Mouse (Mus musculus) forelimb bud, embryonic 11.5 days (tissue): ENCODE measurements around the gene Arpc3.
"Not testable (repeated sequence)": the region's sequence is repeated elsewhere in the genome, so short reads cannot be mapped to it uniquely, and the experiment has no call there.

Experiments used
- DNase-seq: peaks from one replicate; pipeline ENCODE4 v3.0.0-alpha.2; 2012; ENCODE audit warnings: low read depth, low spot score

The Arpc3 gene

DNA sequence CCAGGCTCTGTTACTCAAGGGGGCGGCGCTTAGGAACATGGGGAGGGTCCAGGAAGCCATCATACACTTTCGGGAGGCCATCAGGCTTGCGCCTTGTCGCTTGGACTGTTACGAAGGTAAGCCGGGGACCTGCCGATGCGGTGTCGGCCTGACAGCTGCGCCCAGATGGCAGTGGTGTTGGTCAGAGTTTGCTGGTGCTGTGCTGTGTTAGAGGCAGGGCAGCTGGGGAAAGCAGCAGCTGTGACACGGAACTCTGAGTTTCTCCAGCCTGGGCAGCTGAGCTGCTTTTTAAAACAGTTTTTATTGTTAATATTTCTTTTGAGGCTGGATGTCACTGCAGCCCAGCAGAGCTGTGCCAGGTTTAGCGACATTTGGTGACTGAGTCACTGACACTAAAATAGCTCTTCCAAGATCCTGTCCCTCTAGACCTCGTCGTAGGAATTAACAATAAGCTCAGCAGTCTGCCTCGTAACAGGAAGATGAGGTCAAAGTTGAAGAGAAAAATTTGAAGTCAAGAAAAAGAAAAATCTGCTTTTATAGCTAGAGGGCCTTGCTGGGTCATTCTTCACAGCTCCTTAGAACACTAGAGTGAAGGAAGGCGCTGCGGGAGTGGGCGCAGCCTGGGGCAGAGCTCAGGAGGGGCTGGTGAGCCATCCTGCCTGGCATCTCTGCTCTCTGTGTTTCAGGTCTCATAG is 47.9 kb downstream of the Arpc3 start:
- no peak for DNase-seq

DNA sequence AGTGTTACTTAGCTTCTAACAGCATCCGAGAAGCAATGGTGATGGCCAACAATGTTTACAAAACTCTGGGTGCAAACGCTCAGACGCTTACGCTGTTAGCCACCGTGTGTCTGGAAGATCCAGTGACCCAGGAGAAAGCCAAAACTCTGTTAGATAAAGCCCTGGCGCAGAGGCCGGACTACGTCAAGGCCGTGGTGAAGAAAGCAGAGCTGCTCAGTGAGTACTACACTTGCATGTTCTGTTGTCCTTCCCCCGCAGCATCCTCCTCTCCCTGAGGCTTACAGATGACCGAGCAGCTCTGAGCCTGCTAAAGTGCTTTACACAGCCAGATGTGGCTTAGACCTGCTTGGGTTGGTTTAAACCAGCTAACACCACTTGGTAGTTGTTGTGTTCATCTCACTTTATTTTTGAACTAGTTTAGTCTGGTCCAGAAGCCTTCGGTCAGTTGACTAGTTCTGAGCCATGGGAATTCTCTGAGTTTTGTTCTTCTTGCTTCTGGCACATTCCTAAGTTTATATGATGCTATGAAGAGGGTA is 48.5 kb downstream of the Arpc3 start:
- DNase-seq = no peak

DNA sequence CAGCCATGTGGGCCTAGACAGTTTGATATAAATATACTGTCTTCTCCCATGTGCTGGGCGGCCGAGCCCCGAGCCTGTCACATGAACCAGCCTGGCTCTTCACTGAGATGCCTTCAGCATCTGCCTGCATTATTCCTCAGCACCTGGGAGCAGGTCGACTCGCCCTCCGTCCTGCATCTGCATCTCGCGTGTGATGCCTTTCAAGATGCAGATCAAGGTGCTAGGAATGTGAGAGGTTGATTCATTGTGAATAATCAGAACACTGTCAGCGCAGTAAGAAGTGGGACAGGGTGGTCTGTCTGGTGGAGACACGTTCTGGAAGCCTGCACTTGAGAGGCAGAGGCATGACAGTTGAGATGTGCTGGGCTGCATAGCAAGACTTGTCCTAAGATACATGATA is 52.8 kb downstream of the Arpc3 start:
- DNase-seq = no peak

DNA sequence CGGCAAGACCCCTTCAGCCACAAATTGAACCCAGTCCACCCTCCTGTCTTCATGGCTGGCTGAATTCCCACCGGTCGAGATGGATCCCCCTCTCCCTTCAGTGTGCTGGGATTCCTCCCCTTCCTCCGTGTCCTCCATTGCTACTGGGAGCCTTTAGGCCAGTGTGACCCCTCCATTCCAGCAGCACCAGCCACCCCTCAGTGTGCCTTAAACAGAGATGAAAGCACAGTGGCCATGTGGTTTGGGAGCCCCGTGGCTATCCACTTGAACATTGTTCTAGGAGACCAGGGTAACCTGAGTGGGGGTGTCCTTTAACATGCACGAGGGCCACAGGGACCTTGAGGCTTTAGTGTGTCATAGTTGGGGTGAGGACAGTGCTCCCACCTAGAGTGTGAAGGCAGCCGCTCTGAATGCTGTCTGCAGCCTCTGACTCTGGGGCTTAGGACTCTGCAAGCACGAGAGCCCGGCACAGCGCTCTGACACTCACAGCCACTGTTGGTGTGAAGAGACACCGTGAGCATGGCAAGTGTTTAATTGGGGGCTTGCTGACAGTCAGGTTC is 53.5 kb downstream of the Arpc3 start:
- no peak for DNase-seq

DNA sequence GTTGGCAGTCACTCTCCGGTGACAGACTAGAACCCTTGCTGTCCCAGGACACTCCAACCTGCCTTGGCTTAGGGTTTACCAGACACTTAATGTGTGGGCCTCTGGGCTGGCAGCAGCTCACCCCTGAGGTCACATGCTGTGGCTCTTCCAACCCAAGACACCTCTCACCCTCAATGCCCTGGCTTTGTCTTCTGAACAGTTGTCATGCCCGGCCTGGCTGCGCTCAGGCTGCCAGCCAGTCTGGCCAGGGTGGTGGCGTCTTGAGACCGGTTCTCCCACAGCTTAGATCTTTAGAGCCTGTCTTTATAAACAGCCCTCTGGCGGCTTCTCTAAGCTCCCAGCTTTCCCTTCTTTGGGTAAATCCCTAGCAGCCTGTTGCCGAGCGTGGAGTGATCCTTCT is 56.2 kb downstream of the Arpc3 start:
- DNase-seq = no peak

DNA sequence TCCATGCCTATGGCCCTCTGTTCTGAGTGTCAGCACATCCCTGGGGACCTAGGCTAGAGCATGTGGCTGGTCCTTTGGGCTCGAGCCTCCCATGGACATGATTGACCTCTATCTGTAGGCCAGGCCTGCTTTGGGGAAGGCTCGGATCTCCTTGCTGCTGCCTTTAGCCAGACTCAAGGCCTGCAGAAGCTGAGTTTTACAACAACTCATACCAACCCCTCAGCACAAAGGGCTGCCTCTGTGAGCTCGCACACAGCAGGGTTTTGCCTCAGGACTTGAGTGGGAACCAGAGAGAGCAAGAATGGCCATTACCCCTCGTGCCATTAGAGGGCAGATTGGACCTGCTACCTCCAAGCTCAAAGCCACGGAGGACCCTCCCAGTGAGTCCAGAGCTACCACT is 57.2 kb downstream of the Arpc3 start:
- no peak for DNase-seq

DNA sequence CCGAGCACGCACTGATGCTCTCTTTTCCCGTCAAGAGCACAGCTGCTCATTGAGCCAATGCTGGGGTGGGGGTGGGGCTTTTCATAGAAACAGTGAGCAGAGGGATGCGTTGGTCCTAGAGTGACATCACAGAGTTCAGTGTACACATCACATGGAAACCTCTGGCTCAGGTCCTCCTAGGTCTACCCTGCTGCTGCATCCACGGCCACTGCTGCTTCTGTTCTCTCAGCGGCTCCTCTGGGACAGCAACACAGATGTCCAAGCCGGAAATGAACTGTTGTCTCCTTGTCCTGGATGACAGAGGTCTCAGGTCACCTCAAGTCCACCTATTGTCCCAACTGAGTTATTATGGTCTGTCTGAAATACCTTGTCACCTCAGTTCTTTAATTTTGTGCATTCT is 58.3 kb downstream of the Arpc3 start:
- DNase-seq = no peak

DNA sequence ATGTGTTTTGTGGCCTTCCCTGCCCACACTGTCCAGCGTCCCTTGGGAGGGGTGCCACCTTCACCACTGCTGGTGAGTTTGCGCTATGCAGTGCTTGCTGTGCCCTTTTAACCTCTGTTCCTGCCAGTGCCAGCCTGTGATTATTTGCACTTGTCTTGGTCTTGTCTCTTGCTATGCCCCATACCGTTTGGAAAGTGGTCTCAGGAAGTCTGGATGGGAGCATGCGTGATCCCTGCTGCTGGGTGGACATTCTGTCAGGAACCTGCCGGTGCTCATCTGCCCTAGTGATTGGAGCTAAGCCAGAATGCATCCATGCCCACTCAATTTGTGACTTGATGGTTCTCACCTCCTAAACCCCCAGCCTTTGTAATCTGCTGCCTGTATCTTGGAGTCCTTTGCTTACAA is 59.2 kb downstream of the Arpc3 start:
- DNase-seq = no peak

DNA sequence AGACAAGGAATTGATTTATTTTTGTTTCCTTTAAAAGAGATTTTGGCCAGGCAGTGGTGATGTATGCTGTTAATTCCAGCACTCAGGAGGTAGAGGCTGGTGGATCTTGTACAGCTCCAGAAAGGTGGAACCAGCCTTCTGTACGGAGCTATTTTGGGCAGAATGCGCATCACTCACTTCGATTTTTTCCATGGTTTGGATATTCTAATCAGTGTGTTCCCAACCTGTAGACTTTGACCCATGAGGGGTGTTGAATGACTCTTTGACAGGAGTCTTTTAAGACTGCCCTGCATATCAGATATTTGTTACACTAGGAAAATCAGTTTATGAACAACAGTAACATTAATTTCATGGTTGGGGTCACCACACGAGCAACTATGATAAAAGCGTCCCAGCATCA is 59.6 kb downstream of the Arpc3 start:
- no peak for DNase-seq

DNA sequence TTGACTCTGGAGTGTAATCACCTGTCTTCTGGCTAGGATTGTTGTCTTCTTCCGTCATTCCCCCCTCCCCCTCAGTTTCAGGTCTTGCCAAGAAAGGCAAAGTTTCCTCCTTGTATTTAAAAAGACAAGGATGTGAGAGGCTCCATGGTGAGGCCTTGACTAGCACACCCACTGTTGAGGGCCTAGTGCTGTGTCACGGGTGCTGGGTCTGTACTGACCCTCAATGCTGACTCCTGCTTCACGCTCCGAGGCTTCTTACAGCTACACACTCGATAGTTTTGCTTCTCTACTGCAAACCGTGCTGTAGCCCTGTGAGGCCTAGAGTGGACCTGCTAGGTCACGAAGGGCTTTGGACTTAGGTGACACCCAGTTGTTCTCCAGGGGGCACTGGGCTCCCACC is 60.5 kb downstream of the Arpc3 start:
- no peak for DNase-seq

DNA sequence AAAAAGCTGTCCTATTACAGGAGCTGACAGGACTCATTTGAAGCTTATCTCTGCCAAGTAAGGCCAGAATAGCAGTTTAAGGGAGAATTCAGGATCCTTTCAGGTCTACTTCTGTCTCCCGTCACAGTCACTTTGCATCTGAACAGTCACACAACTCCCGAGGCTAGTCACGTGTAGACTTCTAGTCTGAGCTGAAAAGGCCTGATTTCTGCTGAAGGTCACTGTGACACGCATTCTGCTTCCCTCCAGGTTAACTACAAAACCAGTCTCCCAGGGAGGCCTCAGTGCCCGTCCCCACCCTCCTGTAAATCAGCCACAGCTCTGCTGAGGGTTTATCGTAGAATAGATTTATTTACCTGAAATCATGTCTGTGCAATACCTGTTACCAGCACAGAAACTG is 61.5 kb downstream of the Arpc3 start:
- no peak for DNase-seq

DNA sequence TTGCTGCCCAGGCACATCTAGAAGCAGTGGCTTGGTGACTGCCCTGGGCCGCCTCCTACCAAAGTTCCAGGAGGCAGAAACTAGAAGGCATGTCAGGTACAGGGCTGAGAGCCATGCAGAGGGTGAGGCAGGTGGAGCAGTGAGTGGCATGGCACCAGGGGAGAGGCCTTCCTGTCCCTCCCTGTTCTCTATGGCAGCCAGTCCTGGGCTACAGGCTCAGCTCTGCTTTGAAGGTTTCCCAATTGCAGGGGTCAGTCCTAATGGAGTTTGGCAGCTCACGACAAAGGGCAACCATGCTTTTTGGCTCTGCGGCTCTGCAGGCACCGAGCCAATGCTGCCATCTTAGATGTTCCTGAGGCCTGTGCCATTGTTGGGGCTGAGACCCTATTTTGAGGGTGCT is 62.8 kb downstream of the Arpc3 start:
- no peak for DNase-seq

DNA sequence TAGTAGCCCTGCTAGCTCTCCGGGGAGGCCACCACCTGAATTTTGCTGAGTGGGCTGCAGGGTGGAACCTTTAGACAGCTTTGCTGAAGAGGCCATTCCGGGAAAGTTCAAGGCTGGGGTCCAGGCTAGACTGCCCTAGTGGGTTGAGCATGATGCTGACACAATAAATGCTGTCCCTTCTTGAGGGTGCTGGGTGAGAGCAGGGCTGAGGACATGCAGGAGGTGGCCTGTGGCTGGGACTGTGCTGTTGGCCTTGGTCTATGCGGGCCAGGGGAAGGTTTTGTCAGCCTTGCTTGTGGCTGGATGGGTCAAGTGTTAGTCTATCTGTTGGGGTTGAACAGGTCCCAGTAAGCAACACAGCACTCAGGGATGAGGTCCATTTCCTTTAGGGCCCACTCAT is 63.2 kb downstream of the Arpc3 start:
- no peak for DNase-seq

DNA sequence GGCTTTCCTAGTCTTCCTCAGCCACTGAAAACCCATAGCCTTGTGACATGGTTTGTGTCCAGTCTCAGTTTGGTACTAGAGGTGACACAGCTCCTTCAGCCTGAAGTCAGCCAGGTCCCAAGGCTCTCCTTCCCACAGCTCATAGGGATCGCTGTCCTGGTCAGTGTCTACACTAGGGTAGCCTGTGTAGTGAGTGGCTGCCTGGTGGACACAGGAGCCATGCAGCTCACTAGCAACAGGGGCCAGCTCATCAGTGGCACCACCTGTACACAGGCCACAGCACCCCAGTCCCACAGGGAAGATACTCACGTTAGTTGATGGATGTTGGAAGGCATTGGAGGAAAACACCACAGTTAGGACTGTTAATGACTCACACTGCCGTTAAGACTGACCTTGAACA is 63.9 kb downstream of the Arpc3 start:
- DNase-seq = no peak

DNA sequence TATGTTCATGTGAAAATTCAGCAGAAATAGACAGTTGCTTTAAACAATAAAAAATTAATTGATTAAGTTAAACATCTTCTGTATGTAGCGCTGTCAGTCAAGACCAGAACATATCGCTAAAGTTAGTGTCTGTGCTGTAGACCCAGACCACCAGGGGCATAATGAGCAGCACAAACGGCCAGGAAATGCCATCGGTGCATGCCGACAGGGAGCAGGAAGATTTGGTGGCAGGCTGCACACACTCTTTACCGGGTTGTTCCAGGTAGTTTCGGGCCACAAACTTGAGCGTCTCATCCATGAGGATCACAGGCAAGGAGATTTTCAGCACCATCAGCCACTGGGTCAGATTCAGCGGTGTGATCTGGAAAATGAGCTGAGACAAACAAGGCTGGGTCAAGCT is 65.4 kb downstream of the Arpc3 start:
- not testable (repeated sequence) for DNase-seq

DNA sequence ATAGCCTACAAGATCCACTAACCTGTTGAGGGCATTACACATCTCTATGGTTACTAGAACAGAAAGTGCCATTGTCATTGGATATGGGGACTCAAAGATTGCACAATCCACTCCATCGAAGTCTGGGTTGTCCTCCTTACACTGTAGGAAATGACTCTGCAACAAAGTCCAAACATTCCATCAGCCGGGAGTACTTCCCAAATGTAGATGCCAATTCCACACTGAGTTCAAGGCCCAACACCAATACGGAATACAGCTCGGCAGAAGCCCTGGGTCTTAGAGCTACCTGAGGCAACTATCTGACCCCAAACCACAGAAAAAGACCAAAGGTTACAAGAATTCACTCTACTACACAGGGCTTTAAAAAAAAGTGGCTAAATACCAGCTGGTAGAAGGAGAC is 66.4 kb downstream of the Arpc3 start:
- DNase-seq = no peak

DNA sequence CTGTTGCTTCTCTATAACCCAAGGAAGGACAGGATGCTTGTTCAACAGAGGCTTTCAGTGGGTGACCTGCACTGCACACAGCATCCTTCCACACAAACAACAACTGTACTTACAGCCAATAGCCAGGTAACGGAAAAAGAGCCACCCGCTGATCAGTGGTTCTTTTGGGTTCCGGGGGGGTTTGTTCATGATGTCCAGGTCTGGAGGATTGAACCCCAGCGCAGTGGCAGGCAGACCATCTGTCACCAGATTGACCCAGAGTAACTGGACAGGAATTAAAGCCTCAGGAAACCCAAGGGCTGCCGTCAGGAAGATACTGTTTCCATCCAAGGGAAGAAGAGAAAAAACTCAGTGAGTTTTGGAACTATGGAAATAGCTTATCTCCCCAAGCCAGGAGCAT is 67.7 kb downstream of the Arpc3 start:
- no peak for DNase-seq

DNA sequence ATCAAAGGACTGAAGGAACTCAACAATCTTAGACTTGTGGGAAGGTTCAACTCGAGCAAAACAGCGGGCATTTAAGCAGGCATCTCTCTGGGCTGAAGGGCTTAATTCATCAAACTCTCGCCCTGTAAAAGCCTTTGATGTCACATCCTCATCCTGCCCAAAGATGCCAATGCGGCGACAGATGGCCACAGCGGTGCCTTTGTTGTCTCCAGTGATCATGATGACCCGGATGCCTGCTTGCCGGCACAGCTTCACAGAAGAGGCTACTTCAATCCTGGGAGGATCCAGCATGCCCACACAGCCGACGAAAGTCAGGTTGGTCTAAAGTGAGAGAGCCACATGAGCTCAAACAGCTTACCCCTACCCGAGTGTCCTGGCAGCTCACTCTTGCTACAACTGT is 69.0 kb downstream of the Arpc3 start:
- no peak for DNase-seq

DNA sequence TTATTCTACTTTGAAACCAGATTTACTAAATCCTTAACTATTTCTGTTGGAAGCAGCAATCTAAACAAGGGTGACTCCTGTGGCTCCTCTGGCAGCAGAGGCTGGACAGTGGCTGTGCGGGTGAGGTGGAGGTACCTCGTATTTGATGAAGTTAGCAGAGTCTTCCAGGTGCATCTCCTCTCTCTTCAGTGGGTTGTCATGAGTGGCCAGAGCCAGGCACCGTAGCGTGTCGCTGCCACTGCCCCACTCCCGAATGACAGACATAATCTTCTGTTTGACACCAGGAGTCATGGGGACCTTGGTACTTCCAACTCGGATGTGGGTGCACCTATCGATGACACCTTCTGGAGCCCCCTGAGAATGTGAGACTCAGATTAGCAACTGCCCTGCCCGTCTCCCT is 69.8 kb downstream of the Arpc3 start:
- no peak for DNase-seq
